Mouse (Mus musculus) CH12F3 (cell line): ENCODE measurements around the gene Otud1.

Experiments used
- in situ Hi-C: fragments of 300-500 bp; cut with MboI; formaldehyde crosslinking; loops from 2 replicates; pipeline ENCODE4 v1.14.3; 2020; ENCODE audit warnings: low sequenced_read_pairs

The Otud1 gene

DNA sequence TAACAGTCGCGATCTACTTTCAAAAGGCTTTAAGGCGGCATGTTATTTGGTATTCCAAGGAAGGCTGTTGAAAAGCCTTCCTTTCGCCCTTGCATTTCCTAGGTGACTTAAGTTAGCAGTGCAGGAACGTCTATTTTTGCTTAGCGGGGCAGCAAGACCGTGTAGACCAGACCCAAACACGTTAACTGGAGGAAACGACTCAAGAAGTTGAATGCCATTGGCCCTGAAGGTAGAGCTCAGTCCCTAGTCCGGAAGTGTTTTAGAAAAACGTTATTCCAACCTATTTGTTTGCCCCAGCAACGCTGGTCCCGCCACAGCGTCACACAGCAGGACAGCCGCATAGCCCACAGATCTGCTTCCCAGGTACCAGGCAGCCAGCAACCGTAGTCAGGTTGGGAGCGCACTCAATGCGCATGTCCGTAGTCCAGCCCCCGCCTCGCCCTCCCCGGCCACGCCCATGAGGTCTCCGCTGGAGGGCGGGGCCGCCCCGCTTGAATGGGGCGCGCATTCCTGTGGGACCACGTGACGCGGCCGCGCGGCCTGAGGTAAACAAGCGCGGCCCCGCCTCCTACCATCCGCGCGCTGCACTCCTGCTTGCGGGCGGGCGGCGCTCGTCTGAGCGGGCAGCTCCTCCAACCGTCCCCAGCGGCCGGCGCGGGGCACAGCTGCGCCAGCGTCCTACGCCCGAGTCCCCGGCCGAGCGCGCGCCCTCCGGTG, at the start of gene Otud1:
TSS of gene Otud1 (plus strand) at position 595 of the 717 bp plus-strand sequence.
- in situ Hi-C loops: no loop called here

DNA sequence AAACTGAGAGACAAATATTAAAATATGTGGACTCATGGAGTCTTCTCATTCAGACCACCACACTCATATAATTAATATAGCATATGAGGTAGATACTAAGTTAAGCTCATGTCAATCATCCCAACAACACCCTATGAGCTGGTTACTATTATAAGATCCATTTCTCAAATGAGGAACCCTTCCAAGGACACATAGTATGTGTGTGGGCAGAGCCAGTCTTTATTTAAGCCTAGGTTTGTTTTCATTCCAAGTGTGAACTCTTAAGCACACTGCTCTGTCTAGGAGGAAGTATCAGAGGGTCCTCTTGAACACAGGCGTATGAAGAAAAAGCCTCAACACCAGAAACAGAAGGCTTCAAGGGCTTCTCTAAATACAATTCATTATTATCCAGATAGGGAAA, 49.7 kb upstream of the Otud1 start:
- in situ Hi-C loops: no loop called here

DNA sequence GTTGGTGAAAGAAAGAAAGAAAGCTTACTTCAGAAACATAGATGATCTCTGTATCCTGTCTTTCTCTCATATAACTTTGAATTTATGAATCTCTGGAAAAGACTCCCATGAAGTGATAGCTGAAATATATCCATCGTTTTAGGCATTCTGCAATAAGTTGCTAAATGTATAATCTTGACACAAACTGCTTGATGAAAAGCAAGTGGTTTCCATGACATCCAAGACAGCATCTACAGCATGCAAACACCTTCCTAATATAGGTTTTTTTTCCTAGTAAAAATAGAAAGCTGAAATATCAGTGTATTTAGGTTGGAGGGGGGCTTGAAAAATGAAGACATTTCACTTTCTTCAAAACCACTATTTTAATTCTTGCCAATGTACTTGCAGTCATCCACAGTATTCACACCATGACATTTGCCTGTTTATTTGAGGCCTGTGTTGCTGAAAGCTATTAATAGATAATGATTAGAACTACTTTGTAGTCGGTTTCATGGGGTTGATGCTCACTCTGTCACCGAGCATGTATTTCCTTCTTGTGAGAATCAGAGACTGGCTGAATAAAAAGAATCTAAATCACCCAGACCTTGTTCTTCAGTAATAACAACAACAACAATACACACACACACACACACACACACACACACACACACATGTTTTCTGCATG, 49.0 kb upstream of the Otud1 start:
- in situ Hi-C loops: no loop called here

DNA sequence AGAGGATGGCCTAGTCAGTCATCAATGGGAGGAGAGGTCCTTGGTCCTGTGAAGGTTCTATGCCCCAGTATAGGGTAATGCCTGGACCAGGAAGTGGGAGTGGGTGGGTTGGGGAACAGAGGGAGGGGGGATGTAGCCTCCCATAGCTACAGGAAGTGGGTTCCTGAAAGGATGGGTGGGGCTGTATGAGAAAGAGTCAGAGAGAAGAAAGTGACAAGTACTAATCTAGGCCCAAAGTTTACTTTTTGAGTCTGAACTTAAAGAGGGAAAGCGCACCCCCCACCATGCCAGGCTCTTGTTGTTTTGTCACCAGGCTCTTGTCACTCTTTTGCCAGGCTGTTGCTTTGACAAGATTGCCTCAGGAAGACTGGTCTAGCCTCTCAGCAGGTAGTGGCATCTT, 35.5 kb upstream of the Otud1 start:
- in situ Hi-C loops: no loop called here

DNA sequence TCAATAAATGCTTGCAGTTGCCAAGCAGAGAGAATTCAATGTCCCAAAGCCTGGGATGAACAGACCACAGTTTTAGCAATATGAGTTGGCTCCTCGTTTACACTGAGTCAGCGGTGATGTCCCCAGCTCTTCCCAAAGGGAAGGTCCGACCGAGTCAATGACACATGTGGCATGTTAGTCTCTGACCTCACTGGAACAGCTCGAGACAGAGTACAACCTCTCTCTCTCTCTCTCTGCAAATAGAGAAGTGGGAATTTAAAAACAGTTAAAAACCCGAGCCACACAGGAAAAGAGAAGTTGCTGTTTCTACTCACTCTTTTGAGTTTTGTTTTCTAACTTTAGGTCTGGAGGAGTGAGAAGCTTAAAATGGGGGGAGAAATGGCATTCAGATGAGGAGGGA, 30.5 kb upstream of the Otud1 start:
- in situ Hi-C loops: no loop called here

DNA sequence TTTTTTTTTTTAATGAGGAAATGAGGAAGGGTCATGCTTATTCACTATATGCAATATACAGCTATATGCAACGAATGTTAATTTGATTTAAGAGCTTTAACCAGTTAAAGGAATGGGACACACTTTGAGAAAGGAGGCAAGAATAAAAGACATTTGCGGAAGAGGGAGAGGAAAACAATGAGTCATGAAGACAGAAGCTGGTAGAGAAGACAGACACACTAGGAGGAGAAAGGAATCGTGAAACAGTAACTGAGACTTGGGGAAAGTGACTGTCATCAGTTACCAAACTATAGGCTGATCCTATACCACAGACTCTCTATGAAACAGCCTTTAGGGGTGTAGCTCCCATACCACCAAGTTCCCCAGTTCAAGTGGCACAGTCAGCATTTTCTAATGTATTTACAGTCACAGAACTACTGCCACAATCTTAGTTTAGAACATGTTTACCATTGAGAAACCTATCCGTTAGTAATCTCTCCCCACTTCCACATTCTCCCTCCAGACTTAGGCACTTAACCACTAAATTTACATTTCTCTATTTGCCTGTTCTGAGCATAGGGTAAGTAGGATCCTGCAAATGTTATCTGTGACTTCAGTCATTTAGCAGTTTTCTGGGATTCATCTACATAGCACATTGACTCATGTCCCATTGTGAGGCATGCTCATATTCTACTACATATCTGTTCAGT, 29.5 kb upstream of the Otud1 start:
- in situ Hi-C loops: no loop called here

DNA sequence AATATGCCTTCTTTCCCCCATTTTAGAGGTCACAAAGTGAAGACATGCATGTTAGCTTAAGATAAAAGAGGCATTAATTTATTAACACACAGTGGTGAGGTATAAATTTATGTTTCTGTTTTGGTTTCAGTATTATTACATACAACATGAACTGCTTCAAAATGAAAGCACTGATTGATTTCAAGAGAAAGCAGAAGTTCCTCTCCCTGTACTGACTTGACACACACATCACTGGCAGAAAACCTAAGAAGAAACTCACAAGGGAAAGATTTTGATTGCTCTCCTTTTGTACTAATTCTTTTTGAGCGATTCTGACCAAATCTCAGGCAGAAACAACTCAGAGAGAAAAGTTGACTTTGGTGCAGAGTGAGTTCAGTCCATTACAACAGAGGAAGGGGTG, 27.0 kb upstream of the Otud1 start:
- in situ Hi-C loops: no loop called here

DNA sequence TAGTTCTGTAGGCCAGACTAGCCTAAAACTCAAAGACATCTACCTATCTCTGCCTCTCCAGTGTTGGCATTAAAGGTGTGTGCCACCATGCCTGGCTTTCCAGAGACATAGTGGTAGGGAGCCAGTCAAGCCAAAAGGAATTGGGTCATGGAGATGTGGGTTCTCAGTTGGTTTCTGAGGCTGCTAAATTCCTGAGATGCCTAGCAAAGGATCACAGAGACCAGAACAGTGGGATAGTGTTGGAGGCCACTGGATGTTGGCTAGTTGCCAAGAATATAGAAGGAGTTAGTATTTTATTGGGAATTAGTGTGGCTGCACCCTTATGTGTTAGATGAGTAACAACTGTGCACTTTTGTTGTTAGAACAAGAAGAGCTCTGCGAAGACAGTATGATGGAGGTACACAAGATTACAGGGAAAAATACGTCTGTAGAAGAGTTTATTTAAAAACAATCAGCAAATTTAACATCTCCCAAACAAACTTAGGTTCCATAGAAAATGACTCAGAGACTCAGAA, 24.1 kb upstream of the Otud1 start:
- in situ Hi-C loops: no loop called here

DNA sequence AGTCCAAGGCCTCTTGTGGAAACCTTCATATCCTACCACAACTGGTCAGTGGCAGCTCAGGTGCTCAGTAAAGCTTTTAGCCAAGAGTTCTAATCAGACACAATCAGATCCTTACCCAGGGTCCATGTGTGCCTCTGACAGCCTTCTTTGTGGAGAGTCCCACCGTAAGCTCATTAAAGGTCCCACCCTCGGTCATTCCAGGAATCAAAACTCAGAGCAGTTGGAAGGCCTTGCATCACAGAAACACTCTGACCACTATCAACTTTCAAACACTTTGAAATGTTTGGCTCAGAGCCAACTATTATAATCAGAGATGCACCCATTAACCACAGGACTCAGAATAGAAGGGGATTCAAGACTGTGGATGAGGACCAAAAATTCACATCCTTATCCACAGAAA, 12.4 kb upstream of the Otud1 start:
- in situ Hi-C loops: no loop called here

DNA sequence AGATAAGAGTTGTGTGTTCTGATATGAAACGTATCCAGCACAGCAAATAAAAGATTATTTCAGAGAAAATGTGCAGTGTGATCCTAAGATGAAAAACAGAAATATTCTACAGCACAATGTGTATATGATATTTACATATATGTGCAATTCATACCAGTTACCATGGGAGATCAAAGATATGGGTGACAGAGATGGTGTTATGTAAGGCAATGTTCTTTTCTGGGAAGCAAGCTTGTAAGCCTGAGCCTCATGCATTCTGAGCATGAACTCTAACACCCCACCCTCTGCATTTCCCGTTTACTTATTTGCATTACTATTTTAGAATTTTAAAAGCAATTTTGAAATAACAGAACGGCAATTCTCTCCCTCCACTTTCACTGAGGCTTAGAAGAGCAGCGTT, 11.4 kb upstream of the Otud1 start:
- in situ Hi-C loops: no loop called here

DNA sequence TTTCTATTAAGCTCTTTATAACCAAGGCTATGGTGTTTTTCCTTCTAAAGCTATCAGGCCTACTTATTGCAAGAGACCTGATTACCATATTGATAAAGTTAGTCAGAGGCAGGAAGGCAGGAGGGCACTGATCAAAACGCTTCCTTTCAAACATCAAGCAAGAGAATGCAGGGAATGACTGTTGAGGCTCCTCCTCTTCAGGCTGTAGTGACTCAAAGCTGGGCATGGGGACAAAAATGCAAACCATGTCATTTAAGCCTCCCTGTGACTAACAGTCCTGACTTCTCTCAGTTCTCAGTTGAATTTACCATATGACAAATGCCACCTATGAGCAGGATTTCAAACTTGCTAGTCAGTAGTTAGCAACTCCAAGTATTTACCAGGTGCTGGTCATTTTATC, 10.6 kb upstream of the Otud1 start:
- in situ Hi-C loops: no loop called here

DNA sequence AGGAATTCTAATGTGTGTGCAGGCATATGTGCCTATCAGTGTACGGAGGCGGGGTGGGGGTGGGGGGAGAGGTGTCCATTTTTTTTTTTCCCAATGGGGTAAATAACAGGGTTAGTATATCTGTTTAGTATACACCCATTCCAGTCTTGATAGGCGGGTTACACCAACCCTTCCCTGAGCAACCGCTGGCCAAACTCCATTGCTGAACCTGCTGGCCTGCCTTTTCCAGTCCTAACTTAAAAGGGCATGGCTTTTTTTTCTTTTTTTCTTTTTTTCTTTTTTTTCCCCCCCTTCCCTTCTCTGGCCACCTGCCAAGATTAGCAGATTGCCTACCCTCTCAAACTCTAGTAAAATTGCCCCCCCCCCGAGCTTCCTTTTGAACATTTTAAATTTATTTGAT, 1.1 kb upstream of the Otud1 start:
- in situ Hi-C loops: no loop called here

DNA sequence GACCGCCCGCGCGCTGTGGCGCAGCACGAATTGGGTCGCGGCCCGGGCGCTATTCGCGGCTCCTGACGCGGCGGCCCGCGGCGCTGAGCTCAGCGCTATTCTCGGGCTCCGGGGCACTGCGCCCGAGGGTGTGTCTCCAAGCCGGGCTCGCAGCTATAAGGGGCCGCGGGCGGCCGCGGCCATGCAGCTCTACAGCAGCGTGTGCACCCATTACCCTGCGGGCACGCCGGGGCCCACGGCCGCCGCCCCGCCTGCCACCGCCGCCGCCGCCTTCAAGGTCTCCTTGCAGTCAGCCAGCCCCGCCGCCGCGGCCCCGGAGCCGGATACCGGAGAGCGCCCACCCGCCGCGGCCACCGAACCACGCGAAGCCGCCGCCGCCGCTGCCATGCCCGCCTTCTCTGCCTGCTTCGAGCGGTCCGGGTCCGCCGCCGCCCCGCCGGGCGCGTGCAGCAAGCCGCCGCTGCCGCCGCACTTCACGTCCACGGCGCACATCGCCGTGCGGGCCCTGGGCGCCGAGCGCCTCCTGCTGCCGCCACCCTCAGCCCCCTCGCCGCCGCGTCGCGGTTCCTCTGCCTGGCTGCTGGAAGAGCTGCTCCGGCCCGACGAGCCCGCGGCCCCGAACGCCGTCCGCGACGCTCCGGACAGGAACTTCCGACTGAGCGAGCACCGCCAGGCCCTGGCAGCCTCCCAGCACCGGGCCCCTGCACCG, 483 bp downstream of the Otud1 start:
- in situ Hi-C loops: no loop called here

DNA sequence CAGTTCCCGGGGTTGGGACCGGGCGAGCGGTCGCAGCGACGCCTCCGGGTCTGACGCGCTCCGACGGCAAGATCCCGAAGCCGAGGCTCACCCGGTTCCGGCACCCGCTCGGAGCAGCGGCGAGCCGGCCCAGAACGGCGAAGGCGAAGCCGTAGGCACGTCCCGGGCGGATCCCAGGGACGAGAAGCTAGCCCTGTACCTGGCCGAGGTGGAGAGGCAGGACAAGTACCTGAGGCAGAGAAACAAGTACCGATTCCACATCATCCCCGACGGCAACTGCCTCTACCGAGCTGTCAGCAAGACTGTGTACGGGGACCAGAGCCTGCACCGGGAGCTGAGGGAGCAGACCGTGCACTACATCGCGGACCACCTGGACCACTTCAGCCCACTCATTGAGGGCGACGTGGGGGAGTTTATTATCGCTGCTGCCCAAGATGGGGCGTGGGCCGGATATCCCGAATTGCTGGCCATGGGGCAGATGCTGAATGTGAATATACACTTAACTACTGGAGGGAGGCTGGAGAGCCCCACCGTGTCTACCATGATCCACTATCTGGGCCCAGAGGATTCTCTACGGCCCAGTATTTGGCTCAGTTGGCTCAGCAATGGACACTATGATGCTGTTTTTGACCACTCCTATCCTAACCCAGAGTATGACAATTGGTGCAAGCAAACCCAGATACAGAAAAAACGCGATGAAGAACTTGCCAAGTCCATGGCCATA, 1.3 kb downstream of the Otud1 start:
- in situ Hi-C loops: no loop called here

DNA sequence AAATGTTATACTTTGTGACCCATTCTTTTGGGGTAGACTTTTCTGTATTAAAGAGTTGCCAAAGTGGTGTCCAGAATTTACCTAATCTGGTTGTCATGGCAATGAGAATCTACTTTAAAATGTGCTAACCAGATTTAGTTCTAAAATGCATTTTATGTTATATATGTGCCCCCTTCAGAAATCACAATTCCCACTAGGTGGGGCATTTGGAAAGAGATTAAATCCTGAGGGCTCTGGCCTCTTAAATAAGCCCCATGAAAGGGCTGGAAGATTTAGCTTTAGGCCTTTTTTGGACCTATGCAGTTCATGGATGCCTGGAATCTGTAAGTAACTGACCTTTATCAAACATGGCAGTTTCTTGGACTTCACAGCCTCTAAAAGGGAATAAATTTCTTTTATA, 3.3 kb downstream of the Otud1 start:
- in situ Hi-C loops: no loop called here

DNA sequence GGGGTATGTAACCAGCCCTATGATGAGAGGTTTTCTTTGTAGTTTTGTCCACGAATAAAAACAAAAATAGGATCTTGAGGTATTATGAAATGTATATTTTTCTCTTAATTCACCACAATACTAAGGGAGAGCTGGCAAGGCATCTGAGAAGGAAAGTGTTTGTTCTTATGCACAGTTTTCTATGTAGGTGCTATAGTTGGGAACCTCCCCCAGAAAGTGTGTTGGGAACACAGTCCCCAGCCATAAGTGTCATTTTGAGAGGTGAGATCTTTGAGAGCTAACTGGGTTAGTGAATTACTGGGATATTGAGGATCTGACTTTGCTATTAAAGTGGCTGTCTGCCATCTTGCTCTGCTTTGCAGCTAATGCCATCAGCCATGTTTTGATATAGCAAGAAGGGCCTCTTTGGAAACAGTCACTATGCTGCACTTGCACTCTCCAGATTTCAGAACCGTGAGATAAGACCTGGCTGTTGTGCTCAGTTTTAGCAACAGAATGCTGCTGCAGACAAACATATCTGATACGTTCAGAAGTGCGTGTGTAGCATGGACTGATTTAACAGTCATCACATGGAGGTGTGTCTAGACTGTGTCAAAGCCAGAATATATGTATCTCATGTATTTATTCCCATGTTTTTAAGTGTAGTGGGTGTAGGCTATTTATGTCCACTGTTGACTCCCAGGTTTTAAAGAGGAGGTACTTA, 5.7 kb downstream of the Otud1 start:
- in situ Hi-C loops: no loop called here

DNA sequence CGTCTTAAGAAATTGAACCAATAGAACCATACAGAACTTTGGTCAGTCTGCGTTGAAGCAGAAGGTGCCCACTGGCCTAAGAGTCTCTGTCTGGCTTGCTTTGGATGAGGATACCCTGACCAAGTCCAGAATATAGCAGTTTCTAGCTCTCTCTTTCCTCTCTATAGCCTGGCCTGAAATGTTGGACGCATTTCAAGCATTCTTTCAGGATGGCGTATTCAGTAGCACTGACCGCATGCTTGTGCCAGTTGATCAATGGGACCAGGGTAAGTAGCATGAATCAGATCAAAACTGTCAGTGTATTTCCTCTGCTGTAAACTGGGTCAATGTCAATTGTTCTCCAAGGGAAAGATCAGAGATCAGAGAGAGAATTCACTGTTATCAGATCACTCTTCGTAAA, 6.6 kb downstream of the Otud1 start:
- in situ Hi-C loops: no loop called here

DNA sequence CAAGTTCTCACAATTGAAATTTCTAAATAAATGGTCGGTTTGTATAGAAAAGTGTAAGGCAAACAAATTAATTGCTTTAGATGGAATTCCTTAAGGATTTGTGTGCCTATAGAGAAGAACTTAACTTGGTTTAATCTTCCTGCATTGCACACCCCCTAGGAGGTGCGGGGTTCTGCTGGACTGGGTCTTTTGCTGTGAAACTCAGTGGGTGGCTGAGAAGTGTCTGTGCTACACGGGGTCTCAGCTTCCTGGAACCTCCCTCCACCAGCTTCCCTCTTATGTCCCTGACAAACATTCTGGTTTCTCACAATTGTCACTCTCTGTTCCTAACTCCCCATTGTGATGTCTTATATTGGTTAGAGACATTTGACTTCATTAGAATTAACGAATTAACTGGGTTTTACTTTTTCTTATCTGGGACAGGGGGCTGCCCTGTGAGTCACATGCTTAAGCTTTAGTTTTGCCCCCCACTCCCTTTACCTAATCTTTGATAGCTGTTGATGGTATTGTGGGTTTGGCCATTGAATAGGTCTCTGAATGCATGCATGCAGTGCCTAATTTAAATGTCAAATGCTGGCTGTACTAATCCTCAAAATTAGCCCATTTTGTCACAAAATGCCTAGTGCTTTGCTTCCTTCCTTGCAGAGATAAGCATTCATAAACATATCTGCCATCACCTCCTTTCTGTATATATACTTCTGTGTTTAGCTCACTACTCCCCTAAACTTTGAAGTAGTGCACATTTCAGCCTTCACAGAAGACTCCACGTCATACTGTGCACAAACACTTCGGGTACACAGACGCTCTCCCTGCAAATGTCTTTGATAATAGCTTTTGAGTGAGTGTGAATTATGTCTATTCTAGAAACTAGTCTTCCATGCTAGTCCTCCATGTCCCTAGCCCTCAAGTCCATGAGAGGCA, 7.3 kb downstream of the Otud1 start:
- in situ Hi-C loops: no loop called here

DNA sequence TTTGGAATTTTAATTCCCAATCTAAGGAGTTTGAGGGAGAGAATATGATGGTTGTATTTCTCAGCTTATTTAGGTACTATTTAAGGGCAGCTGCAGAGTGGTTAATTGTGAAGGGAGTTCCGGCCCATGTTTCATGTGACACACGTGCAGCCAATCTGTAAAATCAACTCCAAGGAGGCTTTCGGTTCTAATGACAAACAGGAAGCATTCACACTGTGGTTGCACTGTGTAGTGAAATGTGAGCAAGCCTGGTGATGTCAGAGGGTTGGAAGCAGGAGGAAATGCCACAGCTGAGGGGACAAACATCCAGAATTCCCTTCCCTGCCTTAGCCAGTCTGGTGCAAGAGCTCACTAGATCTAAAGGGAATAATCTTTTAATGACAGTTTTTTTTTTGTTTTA, 8.3 kb downstream of the Otud1 start:
- in situ Hi-C loops: no loop called here
